Comparison of ENCODE assay signal across 9 mouse cellular contexts in genomic region chr19:56808771-56809170, GRCm38 (mm10). TPM values are rescaled to one million over a fixed set of nuclear protein-coding genes. Genes with fewer than 3 reads are reported as not detected.
DNase-seq lines count a peak whose midpoint lies in the region; TF ChIP-seq lines count a peak whose summit lies in the region.
"Had no signal": no experiment of that assay in that cellular context is flagged by ENCODE, and none has a peak within 500 bp of the region (broad histone marks: within the 10 kb centered on the region; RNA-seq: fewer than 3 reads in every experiment).

No protein-coding gene starts in this region.

- H3K9me3 ChIP-seq in E14TG2a.4 (ENCODE audit: low read length): no peaks in the 10 kb centered on the region
- no peaks in the 10 kb centered on the region for H3K9me3 ChIP-seq in embryonic facial prominence, embryonic 10.5 days
- H3K9me3 ChIP-seq: limb, embryonic 13.5 days had no signal

- H3K4me3 ChIP-seq in layer of hippocampus, adult 2 months: no peak overlapping the region
- H3K4me3 ChIP-seq in E14TG2a.4 (replicated peaks; ENCODE audit: low read length): no peak overlapping the region
- no peak overlapping the region for H3K4me3 ChIP-seq in embryonic facial prominence, embryonic 10.5 days
- H3K4me3 ChIP-seq: limb, embryonic 13.5 days had no signal

- H3K27ac ChIP-seq in layer of hippocampus, adult 2 months: no peak overlapping the region
- no peak overlapping the region for H3K27ac ChIP-seq in embryonic facial prominence, embryonic 10.5 days (replicated peaks)
- H3K27ac ChIP-seq: limb, embryonic 13.5 days had no signal

- peaks cover 82% of the 10 kb centered on the region for H3K36me3 ChIP-seq in E14TG2a.4 (ENCODE audit: insufficient read depth, low read length)
- H3K36me3 ChIP-seq in embryonic facial prominence, embryonic 10.5 days (replicated peaks): peaks cover 77% of the 10 kb centered on the region

- peaks cover 36% of the 10 kb centered on the region for H3K4me1 ChIP-seq in E14TG2a.4 (replicated peaks; ENCODE audit: low read depth, low read length)
- peaks cover 2% of the 10 kb centered on the region; the same call in 1 of the 2 replicates for H3K4me1 ChIP-seq in embryonic facial prominence, embryonic 10.5 days

- DNase-seq in layer of hippocampus, adult 2 months (ENCODE audit: low spot score in 2 of 2): no peak
- DNase-seq in layer of hippocampus, adult 18-20 months (ENCODE audit: low spot score in 2 of 2): no peak
- peak; percentile 26 for DNase-seq in 416B (ENCODE audit: low read depth)
- DNase-seq in embryonic facial prominence, embryonic 10.5 days (ENCODE audit: low spot score): peak; percentile 44
- DNase-seq in ovary, postnatal 10 days (ENCODE audit: low spot score): no peak
- no peak for DNase-seq in layer of hippocampus, postnatal 25 days (ENCODE audit: extremely low spot score in 1 of 2, low spot score in 1 of 2)

- 63% methylated on average over 5 of the region's 5 CpGs for WGBS in embryonic facial prominence, embryonic 10.5 days

- TF ChIP-seq CTCF in layer of hippocampus, adult 2 months (conservative IDR thresholded peaks at IDR 0.05): peak; percentile 70
- TF ChIP-seq CTCF in E14TG2a.4 (conservative IDR thresholded peaks at IDR 0.05; ENCODE audit: low read length): peak; percentile 32

- H3K27me3 ChIP-seq in E14TG2a.4 (ENCODE audit: insufficient read depth, low read length): no peaks in the 10 kb centered on the region
- H3K27me3 ChIP-seq in embryonic facial prominence, embryonic 10.5 days (replicated peaks; ENCODE audit: low read depth, poor library complexity, severe bottlenecking): no peaks in the 10 kb centered on the region
- H3K27me3 ChIP-seq: limb, embryonic 13.5 days had no signal

RNA-seq across cellular contexts. Expression of gene Ccdc186, which starts 13.2 kb away (rescaled TPM):
- 10 to 100 TPM; 49.5 to 51.5 TPM for total RNA-seq in layer of hippocampus, adult 2 months (2021)
- 10 to 100 TPM; 51.0 to 51.4 TPM for total RNA-seq in layer of hippocampus, adult 18-20 months (2021)
- 16.2 and 16.4 TPM in 2 replicates for polyA plus RNA-seq in embryonic facial prominence, embryonic 10.5 days (2016; fragmentation: Nextera tagmentation; extraction: Ambion mirVana)
- total RNA-seq in layer of hippocampus, postnatal 25 days (2021): 10 to 100 TPM; 44.4 to 46.3 TPM

RNA-seq across cellular contexts. Expression of gene Tdrd1, which starts 17.2 kb away (rescaled TPM):
- under 1 TPM; 0.56 to 0.59 TPM for total RNA-seq in layer of hippocampus, adult 2 months (2021)
- under 1 TPM; 0.37 to 0.71 TPM for total RNA-seq in layer of hippocampus, adult 18-20 months (2021)
- 0.60 and 0.88 TPM in 2 replicates for polyA plus RNA-seq in embryonic facial prominence, embryonic 10.5 days (2016; fragmentation: Nextera tagmentation; extraction: Ambion mirVana)
- under 1 TPM; 0.34 to 0.56 TPM for total RNA-seq in layer of hippocampus, postnatal 25 days (2021)
- total RNA-seq: hematopoietic stem cell, adult 5-6 weeks had no signal

Comparison
In these comparisons a context has a peak if more than half of its experiments do, and no peak if none do; other contexts are left out.
1. DNase-seq: peak in 416B (single experiment) and embryonic facial prominence, embryonic 10.5 days (single experiment); none in layer of hippocampus, adult 2 months (0 of 2), layer of hippocampus, adult 18-20 months (0 of 2), ovary, postnatal 10 days (single experiment) and layer of hippocampus, postnatal 25 days (0 of 2).